Mouse (Mus musculus): ENCODE results near the gene Cyyr1.

DNA sequence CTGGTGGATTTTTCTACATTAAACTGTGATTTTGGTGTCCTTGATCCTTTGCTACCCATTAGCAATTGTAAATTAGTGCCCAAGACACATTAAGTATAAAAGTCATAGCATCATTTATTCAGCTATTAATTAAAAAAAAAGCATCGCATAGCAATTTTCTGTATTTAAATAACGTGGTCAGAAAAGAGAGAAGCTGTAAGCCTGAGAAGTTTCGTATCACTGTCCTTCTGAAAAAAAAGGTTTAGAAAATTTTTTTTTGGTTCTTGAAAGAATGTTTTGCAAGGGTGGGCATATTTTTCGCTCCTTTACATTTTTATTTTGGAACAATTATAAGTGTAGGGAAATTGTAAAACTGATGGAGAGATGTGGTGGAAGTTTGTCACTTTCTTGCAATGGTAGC lies 83.1 kb downstream of the Cyyr1 start:
- TF ChIP-seq CTCF (IDR thresholded peaks at IDR 0.05; ENCODE audit: low read depth, low read length) (no peak), POLR2A (IDR thresholded peaks at IDR 0.05; ENCODE audit: extremely low read depth, insufficient read depth, low read length) (no peak)

Measured in liver, adult 2 months (tissue).